Mouse (Mus musculus) left cerebral cortex, adult 18-20 months (tissue): ENCODE results near the gene Ppp1r3a. TPM values are rescaled to one million over a fixed set of nuclear protein-coding genes. Genes with fewer than 3 reads are reported as not detected.

Experiments used
- total RNA-seq, 2 experiments: library from RNA; stranded (reverse); gene quantifications; 2 replicates each; pipeline ENCODE4 v1.2.3; 2021

The Ppp1r3a gene
- total RNA-seq, 2 experiments from 2014 or later: not detected

Other genes with a start within 250 kb of the Ppp1r3a start
- 10 to 100 TPM in 1 of 2 experiments, 1 to 10 TPM in 1; 9.9 to 15.2 TPM for gene Foxp2, start 146.1 kb upstream of the Ppp1r3a start, total RNA-seq